Mouse (Mus musculus) limb, embryonic 13.5 days (tissue): ENCODE data around the gene Tmem238l. TPM values are rescaled to one million over a fixed set of nuclear protein-coding genes. Genes with fewer than 3 reads are reported as not detected.

ENCODE experiments used
- ATAC-seq: fragments of 200-750 bp; cut with Nextera tagmentation; 2 replicates; pipeline ENCODE4 v1.8.0; 2017; ENCODE audit warnings: low read depth, moderate number of reproducible peaks, moderate TSS enrichment; ENCODE audit not compliant: low FRiP score
- H3K27ac ChIP-seq: fragments of 300-500 bp; sonication (generic); 2 replicates; pipeline ENCODE4 v1.5.1; 2015; ENCODE audit warnings: inconsistent platforms, mild to moderate bottlenecking, moderate library complexity
- H3K27me3 ChIP-seq: fragments of 300-500 bp; sonication (generic); 2 replicates; pipeline ENCODE4 v1.6.1; 2015; ENCODE audit warnings: mild to moderate bottlenecking, inconsistent platforms
- H3K36me3 ChIP-seq: fragments of 300-500 bp; sonication (generic); 2 replicates; pipeline ENCODE4 v1.6.1; 2015; ENCODE audit warnings: inconsistent platforms, mild to moderate bottlenecking, moderate library complexity
- H3K4me1 ChIP-seq: fragments of 300-500 bp; sonication (generic); 2 replicates; pipeline ENCODE4 v1.6.1; 2015; ENCODE audit warnings: inconsistent platforms
- H3K4me2 ChIP-seq: fragments of 300-500 bp; sonication (generic); replicated peaks from 2 replicates; pipeline ENCODE4 v1.6.1; 2015; ENCODE audit warnings: inconsistent platforms, mild to moderate bottlenecking, moderate library complexity
- H3K4me3 ChIP-seq: fragments of 300-500 bp; sonication (generic); 2 replicates; pipeline ENCODE4 v1.5.1; 2015; ENCODE audit warnings: moderate library complexity, mild to moderate bottlenecking, inconsistent platforms
- H3K9ac ChIP-seq: fragments of 300-500 bp; sonication (generic); 2 replicates; pipeline ENCODE4 v1.6.1; 2015; ENCODE audit warnings: mild to moderate bottlenecking, inconsistent platforms
- H3K9me3 ChIP-seq: fragments of 300-500 bp; sonication (generic); 2 replicates; pipeline ENCODE4 v1.6.1; 2016; ENCODE audit warnings: inconsistent platforms
- WGBS: fragments of 180-500 bp; shearing (Covaris S2); methylation state at CpG from one replicate; pipeline ENCODE4 v1.1.7; 2015; 5-methylcytosine and 5-hydroxymethylcytosine counted together
- polyA plus RNA-seq: library from polyadenylated mRNA; unstranded; fragments of >200 nt; fragmentation: Nextera tagmentation; extraction: Ambion mirVana; gene quantifications from 2 replicates; pipeline ENCODE4 v1.2.1, GENCODE M21; 2015

Tmem238l gene
- not detected in 2 replicates for polyA plus RNA-seq

GRCm38 (mm10) chr11:66956303-66956702 lies at the start of gene Tmem238l:
Gene Tmem238l (plus strand): TSS chr11:66956638.
- no peak within 1 kb of the TSS for H3K4me3 ChIP-seq
- no peak for ATAC-seq

DNA sequence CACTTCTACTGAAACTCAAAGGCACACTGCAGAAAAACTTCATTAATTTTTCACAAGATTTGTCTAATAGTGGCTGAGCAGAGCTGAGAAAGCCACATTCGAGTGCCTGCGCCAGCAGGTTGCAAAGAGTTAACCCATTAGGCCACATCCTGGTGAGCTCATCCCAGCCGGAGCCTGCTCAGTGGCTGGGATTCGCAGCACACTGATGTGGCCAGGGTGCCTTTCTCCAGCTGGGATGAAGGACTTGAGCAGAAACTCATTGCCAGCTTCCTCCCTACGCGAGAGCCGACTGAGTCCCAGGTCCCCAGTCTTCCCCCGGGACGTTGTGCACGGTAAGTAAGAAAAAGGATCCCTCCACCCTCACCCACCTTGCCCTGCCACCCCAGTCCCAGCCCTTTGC lies 44.6 kb upstream of the Tmem238l start, which contains the start of gene Pirt:
TSS of gene Pirt (plus strand) at position 171 of the 400 bp plus-strand sequence.
- Histone ChIP-seq H3K4me2 (no peak within 1 kb of the TSS), H3K9ac (no peak within 1 kb of the TSS), H3K27me3 (0 out of 2 replicates have a peak, but pooled peaks cover 2% of the 10 kb centered on the region), H3K4me3 (no peak within 1 kb of the TSS), H3K27ac (no peak within 1 kb of the TSS), H3K36me3 (no peaks in the 10 kb centered on the region), H3K9me3 (no peaks in the 10 kb centered on the region), H3K4me1 (no peaks in the 10 kb centered on the region)
- 45% methylated on average over 10 of the region's 10 CpGs for WGBS
- ATAC-seq: no peak

More at GRCm38 (mm10) chr11:66956303-66956702, at the start of gene Tmem238l:
- Histone ChIP-seq H3K9ac (no peak within 1 kb of the TSS), H3K36me3 (no peaks in the 10 kb centered on the region), H3K27ac (no peak within 1 kb of the TSS), H3K4me1 (no peaks in the 10 kb centered on the region), H3K27me3 (no peaks in the 10 kb centered on the region), H3K9me3 (peaks cover 6% of the 10 kb centered on the region; the same call in 1 of the 2 replicates), H3K4me2 (no peak within 1 kb of the TSS)
- 77% methylated on average over 9 of the region's 9 CpGs for WGBS

- Histone ChIP-seq H3K4me3 (no peak overlapping the region), H3K27me3 (0 out of 2 replicates have a peak, but pooled peaks cover 2% of the 10 kb centered on the region), H3K9me3 (no peaks in the 10 kb centered on the region), H3K9ac (no peak overlapping the region), H3K27ac (no peak overlapping the region), H3K4me1 (no peaks in the 10 kb centered on the region), H3K36me3 (no peaks in the 10 kb centered on the region), H3K4me2 (no peak overlapping the region)
- 59% methylated on average over 17 of the region's 17 CpGs for WGBS
- no peak for ATAC-seq
Observed at GRCm38 (mm10) chr11:66912531-66913458, 43.6 kb upstream of the Tmem238l start.

GRCm38 (mm10) chr11:66914249-66914648 lies 42.2 kb upstream of the Tmem238l start:
- no peaks in the 10 kb centered on the region for H3K4me1 ChIP-seq
- H3K27me3 ChIP-seq: 0 out of 2 replicates have a peak, but pooled peaks cover 2% of the 10 kb centered on the region
- H3K4me2 ChIP-seq: no peak overlapping the region
- H3K36me3 ChIP-seq: no peaks in the 10 kb centered on the region
- WGBS: 24% methylated on average over 3 of the region's 3 CpGs
- H3K4me3 ChIP-seq: no peak overlapping the region
- H3K9me3 ChIP-seq: no peaks in the 10 kb centered on the region
- no peak overlapping the region for H3K27ac ChIP-seq
- no peak for ATAC-seq
- H3K9ac ChIP-seq: no peak overlapping the region

GRCm38 (mm10) chr11:66920012-66920411 lies 36.4 kb upstream of the Tmem238l start:
- Histone ChIP-seq H3K27me3 (no peaks in the 10 kb centered on the region), H3K9me3 (no peaks in the 10 kb centered on the region), H3K9ac (no peak overlapping the region), H3K4me1 (no peaks in the 10 kb centered on the region), H3K4me3 (no peak overlapping the region), H3K36me3 (no peaks in the 10 kb centered on the region), H3K4me2 (no peak overlapping the region), H3K27ac (no peak overlapping the region)
- ATAC-seq: no peak
- WGBS: 40% methylated on average over 2 of the region's 2 CpGs

- no peaks in the 10 kb centered on the region for H3K36me3 ChIP-seq
- H3K9ac ChIP-seq: no peak overlapping the region
- ATAC-seq: no peak
- no peak overlapping the region for H3K4me3 ChIP-seq
- no peaks in the 10 kb centered on the region for H3K9me3 ChIP-seq
- no peak overlapping the region for H3K4me2 ChIP-seq
- 78% methylated on average over 11 of the region's 11 CpGs for WGBS
- H3K27me3 ChIP-seq: no peaks in the 10 kb centered on the region
- H3K27ac ChIP-seq: no peak overlapping the region
- H3K4me1 ChIP-seq: no peaks in the 10 kb centered on the region
Observed at GRCm38 (mm10) chr11:66924095-66924823, 32.2 kb upstream of the Tmem238l start.

GRCm38 (mm10) chr11:66928311-66928710 lies 28.1 kb upstream of the Tmem238l start:
- no peak overlapping the region for H3K9ac ChIP-seq
- no peaks in the 10 kb centered on the region for H3K27me3 ChIP-seq
- no peak overlapping the region for H3K27ac ChIP-seq
- H3K4me3 ChIP-seq: no peak overlapping the region
- ATAC-seq: no peak
- H3K4me2 ChIP-seq: no peak overlapping the region
- WGBS: 77% methylated on average over 3 of the region's 3 CpGs
- H3K9me3 ChIP-seq: no peaks in the 10 kb centered on the region
- no peaks in the 10 kb centered on the region for H3K4me1 ChIP-seq
- no peaks in the 10 kb centered on the region for H3K36me3 ChIP-seq

DNA sequence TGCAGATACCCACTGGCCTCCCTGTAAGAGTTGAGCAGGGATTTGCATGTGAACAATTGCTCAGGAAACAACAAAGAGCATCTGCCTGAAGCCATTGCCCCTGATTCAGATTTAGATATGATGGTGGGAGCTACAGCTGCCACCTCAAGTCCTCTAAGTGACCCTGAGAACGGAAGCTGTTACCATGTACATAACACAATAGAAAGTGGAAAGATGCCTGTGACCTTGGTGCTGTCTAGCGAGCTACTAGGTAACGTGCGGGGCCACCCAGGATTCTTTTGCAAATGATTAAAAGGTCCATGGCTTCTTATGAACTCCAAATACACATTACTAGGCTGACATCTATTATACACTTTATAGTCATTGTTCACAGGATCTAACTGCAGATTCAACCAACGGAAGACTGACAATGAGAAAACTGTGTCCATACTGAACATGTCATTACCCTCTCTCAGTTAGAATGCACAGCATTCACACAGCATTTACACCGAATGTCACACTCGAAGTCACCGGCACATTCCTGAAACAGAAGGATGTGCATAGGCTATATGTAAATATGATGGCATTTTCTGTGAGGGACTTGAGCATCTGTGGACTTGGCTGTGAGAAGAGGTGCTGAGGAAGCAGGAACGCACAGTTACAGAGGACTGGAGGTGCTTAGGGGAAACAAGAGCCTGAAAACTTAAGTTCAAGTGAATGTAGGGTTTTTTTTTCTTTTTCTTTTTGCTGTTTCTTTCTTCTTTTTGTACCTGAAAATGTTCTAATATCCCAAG lies 23.4 kb upstream of the Tmem238l start:
- ATAC-seq: no peak
- Histone ChIP-seq H3K4me2 (no peak overlapping the region), H3K4me1 (no peaks in the 10 kb centered on the region), H3K9ac (no peak overlapping the region), H3K27ac (no peak overlapping the region), H3K36me3 (no peaks in the 10 kb centered on the region), H3K4me3 (no peak overlapping the region), H3K27me3 (no peaks in the 10 kb centered on the region), H3K9me3 (no peaks in the 10 kb centered on the region)
- 82% methylated on average over 9 of the region's 9 CpGs for WGBS

DNA sequence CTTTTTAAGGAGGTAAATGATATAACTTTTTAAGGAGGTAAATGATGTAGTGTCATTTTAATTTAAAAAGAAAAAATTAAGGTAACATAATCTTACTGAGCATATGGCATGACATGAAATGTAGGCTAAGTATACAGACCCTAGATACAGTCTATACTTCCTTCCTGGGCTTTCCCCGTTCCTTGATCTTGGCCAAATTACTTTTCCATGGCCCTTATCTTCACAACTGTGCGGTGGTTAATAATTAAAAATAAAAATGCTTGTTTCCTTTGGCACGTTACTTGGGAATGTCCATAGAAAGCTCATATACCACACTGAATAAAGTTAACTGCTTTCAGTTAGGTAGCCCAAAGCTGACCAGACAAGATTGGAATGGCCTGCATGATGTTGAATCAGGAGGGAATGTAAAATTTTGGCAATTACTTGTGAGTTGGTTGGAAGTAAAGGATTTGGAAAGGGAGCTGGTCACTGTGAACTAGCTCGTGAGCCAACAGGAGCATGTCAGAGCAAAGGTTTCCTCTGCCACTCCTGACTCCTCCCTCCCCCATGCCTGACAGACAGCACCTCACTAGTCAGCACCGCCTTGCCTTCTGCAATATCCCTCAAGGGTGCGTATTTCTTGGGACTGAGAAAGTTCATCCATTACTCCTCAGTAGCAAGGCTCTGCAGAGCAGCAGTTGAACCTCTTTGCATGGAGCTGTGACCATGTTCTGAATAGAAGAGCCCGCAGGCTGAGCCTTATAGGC lies 21.8 kb upstream of the Tmem238l start:
- no peaks in the 10 kb centered on the region for H3K36me3 ChIP-seq
- no peak for ATAC-seq
- 76% methylated on average over 7 of the region's 7 CpGs for WGBS

GRCm38 (mm10) chr11:66942011-66942410 lies 14.4 kb upstream of the Tmem238l start:
- no peak for ATAC-seq

More for the DNA sequence above, 21.8 kb upstream of the Tmem238l start:
- no peak overlapping the region for H3K9ac ChIP-seq
- no peaks in the 10 kb centered on the region for H3K27me3 ChIP-seq
- H3K4me3 ChIP-seq: no peak overlapping the region
- H3K4me2 ChIP-seq: no peak overlapping the region
- H3K4me1 ChIP-seq: no peaks in the 10 kb centered on the region
- H3K27ac ChIP-seq: no peak overlapping the region
- no peaks in the 10 kb centered on the region for H3K9me3 ChIP-seq

DNA sequence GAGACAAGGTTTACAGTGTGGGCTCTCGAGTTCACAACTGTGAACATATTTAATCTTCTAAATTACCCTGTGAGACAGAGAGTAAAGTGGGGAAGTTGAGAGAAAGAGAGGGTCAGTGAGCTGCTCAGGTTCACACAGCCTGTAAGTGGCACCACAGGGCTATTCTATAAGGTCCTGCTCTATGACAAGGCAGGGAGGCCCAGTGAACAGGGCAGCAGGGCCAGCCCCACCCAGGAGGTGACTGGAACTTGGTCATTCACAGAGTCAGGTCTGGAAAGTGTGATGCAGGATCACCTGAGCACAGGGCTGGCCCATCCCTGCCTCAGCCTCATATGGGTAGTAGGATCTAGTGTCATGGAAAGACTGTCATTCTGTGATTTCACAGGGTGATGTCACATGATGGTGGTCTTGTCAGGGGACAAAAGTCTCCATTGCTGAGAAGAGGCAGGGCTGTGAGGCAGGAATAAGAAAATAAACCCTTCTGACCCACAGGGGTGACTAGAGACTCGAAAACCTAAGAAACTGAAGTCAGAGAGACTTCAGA lies 11.1 kb upstream of the Tmem238l start:
- Histone ChIP-seq H3K4me3 (no peak overlapping the region), H3K4me1 (no peaks in the 10 kb centered on the region), H3K36me3 (no peaks in the 10 kb centered on the region), H3K4me2 (no peak overlapping the region), H3K27me3 (no peaks in the 10 kb centered on the region), H3K9ac (no peak overlapping the region), H3K9me3 (no peaks in the 10 kb centered on the region), H3K27ac (no peak overlapping the region)
- WGBS: 69% methylated on average over 2 of the region's 2 CpGs
- no peak for ATAC-seq

More at GRCm38 (mm10) chr11:66942011-66942410, 14.4 kb upstream of the Tmem238l start:
- no peak overlapping the region for H3K4me3 ChIP-seq
- no peaks in the 10 kb centered on the region for H3K9me3 ChIP-seq
- no peaks in the 10 kb centered on the region for H3K4me1 ChIP-seq
- H3K36me3 ChIP-seq: no peaks in the 10 kb centered on the region
- H3K9ac ChIP-seq: no peak overlapping the region
- H3K27ac ChIP-seq: no peak overlapping the region
- no peak overlapping the region for H3K4me2 ChIP-seq
- WGBS: 87% methylated on average over 5 of the region's 5 CpGs
- H3K27me3 ChIP-seq: no peaks in the 10 kb centered on the region
